Mouse (Mus musculus) testis, adult 2 months (tissue): Measurements from ENCODE around the gene Ahdc1. TPM values are rescaled to one million over a fixed set of nuclear protein-coding genes. Genes with fewer than 3 reads are reported as not detected.

Experiments
- H3K27ac ChIP-seq: fragments of 200-500 bp; 2 replicates; pipeline ENCODE4 v1.5.1; 2012; ENCODE audit warnings: low read depth, low read length; ENCODE audit not compliant: control insufficient read depth, insufficient read depth
- H3K27me3 ChIP-seq: fragments of 200-500 bp; 2 replicates; pipeline ENCODE4 v1.6.1; 2012; ENCODE audit warnings: mild to moderate bottlenecking, low read length, moderate library complexity; ENCODE audit not compliant: control insufficient read depth, insufficient read depth
- H3K36me3 ChIP-seq: fragments of 200-500 bp; 2 replicates; pipeline ENCODE4 v1.6.1; 2012; ENCODE audit warnings: mild to moderate bottlenecking, low read length; ENCODE audit not compliant: control insufficient read depth, insufficient read depth
- H3K4me1 ChIP-seq: fragments of 200-500 bp; 2 replicates; pipeline ENCODE4 v1.6.1; 2012; ENCODE audit warnings: low read length; ENCODE audit not compliant: control insufficient read depth, insufficient read depth
- H3K4me3 ChIP-seq: fragments of 200-500 bp; 2 replicates; pipeline ENCODE4 v1.5.1; 2012; ENCODE audit warnings: low read depth, mild to moderate bottlenecking, low read length, moderate library complexity, mixed read lengths; ENCODE audit not compliant: control insufficient read depth
- CTCF ChIP-seq: fragments of 200-500 bp; IDR thresholded peaks from 2 replicates; pipeline ENCODE4 v1.5.1; 2012; ENCODE audit warnings: low read depth, mild to moderate bottlenecking, inconsistent platforms, low read length, moderate library complexity; ENCODE audit not compliant: control insufficient read depth, insufficient read depth, insufficient replicate concordance
- POLR2A ChIP-seq: fragments of 200-500 bp; IDR thresholded peaks from 2 replicates; pipeline ENCODE4 v1.6.1; 2012; ENCODE audit warnings: low read depth, mild to moderate bottlenecking, inconsistent platforms, low read length, moderate library complexity; ENCODE audit not compliant: control insufficient read depth
- polyA plus RNA-seq: library from polyadenylated mRNA; depleted of rRNA; stranded (reverse); fragments of >200 nt; gene quantifications from 2 replicates; pipeline ENCODE4 v1.2.3, GENCODE M21; 2012

The Ahdc1 gene
- polyA plus RNA-seq, 1 experiment, result 65.0 TPM

DNA sequence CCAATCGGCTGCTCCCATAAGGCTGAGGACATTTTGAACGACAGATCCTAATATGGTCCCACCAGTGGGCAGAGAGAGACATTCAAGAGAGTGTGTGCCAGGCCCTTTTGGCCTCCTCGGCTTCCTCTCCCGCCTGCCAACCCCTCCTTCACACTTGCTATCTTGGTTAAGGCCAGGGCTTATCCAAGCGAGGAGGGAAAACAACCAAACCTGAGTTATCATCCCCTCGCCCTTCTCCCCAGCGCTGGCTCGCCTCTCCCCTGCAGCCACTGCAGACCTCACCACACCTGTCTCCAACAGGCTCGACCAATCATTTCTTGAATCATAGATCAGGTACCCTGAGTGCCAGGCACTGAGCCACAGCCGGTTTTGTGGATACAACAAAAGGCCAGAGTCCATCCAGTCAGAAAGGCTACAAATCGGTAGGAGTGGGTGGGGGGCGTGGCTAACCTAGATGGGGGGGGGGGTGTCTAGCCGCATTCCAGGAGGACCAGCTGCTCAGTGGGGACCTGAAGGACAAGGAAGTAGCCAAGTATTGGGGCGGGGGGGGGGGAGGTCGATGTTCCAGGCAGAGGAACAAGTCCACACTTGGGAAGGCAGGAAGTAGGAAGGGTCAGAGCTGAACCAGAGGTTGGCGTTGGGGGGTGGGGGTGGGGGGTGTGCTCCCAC, 92.6 kb downstream of the Ahdc1 start:
- no peaks in the 10 kb centered on the region for H3K36me3 ChIP-seq
- peak overlapping the region; percentile 42 for H3K27ac ChIP-seq
- H3K4me3 ChIP-seq, result no peak overlapping the region; the same call in 1 of the 2 replicates
- H3K4me1 ChIP-seq, result peaks cover 13% of the 10 kb centered on the region
- TF ChIP-seq POLR2A, result no peak
- TF ChIP-seq CTCF, result no peak
- H3K27me3 ChIP-seq, result no peaks in the 10 kb centered on the region

DNA sequence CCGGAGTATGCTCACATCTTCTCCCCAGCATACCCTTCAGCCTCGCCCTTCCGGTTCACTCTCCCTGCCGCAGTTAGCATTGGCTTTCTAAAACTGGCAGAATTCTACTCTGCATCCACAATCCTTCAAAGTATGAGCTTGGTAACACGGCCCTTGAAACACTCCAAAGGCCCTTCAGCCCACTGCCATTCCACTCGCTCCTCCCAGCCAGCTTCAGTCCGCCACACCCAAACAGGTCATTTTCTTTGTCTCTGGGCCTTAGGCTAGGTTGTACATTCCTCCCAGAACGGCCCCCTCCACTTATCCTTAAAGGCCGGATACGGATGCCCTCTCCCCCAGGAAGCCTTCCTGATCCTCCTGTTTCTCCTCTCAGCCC, 93.1 kb downstream of the Ahdc1 start:
- Histone ChIP-seq H3K4me3 (no peak overlapping the region; the same call in 1 of the 2 replicates), H3K27ac (peak overlapping the region; percentile 32)
- TF ChIP-seq CTCF (no peak), POLR2A (0 out of 2 replicates have a peak, but pooled peaks have one; percentile 20)

DNA sequence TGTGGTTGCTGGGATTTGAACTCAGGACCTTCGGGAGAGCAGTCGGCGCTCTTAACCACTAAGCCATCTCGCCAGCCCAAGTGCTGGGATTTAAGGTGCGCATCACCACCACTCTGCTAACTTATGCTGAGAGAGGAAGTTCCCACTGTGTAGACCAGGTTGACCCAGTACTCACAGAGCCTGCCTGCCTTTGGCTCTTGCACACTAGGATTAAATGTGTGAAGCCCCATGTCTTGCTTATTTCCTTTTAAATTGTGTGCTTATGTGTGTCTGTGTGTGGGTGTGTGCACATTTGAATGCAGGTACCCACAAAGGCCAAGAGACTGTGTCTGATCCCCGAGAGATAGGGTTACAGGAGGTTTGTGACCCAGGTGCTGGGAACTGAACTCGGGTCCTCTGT, 95.6 kb downstream of the Ahdc1 start:
- TF ChIP-seq POLR2A (no peak), CTCF (no peak)
- Histone ChIP-seq H3K4me1 (peaks cover 14% of the 10 kb centered on the region), H3K27ac (no peak overlapping the region), H3K27me3 (no peaks in the 10 kb centered on the region), H3K4me3 (no peak overlapping the region), H3K36me3 (no peaks in the 10 kb centered on the region)

More for the DNA sequence above, 93.1 kb downstream of the Ahdc1 start:
- no peaks in the 10 kb centered on the region for H3K36me3 ChIP-seq
- H3K27me3 ChIP-seq, result no peaks in the 10 kb centered on the region
- peaks cover 14% of the 10 kb centered on the region for H3K4me1 ChIP-seq

DNA sequence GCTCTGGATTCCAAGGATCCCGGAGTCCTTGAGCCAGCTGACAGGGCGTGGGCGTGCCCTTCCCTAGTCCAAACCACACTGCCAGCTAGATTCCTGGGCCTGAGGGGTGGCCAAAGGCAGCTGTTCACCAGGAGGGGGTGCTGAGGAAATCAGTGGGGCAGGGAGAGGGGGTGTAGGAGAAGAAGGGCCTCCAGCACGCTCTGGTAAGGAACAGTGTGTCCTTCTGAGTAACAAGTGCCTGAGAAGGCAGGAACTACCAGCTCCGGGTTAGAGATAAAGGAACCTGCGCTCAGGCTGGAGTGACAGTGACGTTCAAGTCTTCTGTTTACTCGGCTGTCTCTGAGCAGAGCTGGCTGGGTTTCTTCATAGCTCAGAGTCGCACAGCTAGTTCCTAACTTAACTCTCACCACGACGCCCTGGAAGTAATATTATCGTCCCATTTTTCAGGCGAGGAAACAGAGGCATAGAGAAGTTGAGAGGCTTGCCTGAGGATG, 96.8 kb downstream of the Ahdc1 start:
- Histone ChIP-seq H3K4me1 (peaks cover 14% of the 10 kb centered on the region), H3K4me3 (no peak overlapping the region), H3K36me3 (no peaks in the 10 kb centered on the region), H3K27me3 (no peaks in the 10 kb centered on the region), H3K27ac (peak overlapping the region; percentile 89)
- peak; percentile 14; the same call in 1 of the 2 replicates for TF ChIP-seq CTCF
- TF ChIP-seq POLR2A, result no peak

DNA sequence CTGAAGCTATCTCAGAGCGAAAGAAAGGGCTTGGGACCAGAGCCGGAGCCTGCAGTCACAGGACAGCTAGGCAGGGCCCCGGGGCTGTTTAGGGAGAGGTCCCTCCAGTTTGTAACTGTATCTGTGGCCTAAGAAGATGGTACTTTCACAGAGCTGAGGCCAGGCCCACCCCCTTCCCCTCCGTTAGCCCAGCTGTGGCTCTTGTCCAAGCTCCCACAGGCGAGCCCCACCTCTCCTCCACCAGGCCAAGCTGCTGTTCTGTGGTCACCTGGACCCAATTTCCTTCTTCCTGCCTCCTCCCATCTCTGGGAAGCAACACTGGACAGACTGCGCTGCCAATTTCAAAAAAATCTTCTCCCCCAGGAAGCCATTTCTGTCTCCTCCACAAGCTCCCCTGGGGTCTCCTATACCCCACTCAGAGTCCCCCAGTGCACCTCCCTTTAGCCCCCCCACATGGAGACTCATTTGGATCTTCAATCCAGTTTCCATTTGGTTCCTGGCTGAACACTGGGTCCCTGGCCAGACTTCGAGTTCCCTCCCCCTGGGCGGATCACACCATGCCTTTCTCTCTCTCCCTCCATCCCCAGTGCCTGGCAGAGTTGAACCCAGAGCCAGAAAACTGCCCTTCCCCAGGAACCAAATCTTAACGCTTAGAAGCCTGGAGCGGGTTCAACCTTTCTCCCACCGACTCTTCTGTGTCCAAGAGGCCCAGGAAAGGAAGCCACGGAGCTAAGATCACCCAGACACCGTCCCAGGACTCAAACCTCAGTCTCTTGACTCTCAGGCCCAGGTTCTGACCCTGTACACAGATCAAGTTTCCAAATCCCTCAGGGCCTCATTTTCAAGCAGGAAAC, 97.6 kb downstream of the Ahdc1 start:
- peak overlapping the region; percentile 89 for H3K27ac ChIP-seq
- H3K4me3 ChIP-seq, result no peak overlapping the region
- H3K27me3 ChIP-seq, result no peaks in the 10 kb centered on the region
- H3K36me3 ChIP-seq, result no peaks in the 10 kb centered on the region
- no peak for TF ChIP-seq CTCF
- TF ChIP-seq POLR2A, result 0 out of 2 replicates have a peak, but pooled peaks have one; percentile 15
- peaks cover 10% of the 10 kb centered on the region for H3K4me1 ChIP-seq

DNA sequence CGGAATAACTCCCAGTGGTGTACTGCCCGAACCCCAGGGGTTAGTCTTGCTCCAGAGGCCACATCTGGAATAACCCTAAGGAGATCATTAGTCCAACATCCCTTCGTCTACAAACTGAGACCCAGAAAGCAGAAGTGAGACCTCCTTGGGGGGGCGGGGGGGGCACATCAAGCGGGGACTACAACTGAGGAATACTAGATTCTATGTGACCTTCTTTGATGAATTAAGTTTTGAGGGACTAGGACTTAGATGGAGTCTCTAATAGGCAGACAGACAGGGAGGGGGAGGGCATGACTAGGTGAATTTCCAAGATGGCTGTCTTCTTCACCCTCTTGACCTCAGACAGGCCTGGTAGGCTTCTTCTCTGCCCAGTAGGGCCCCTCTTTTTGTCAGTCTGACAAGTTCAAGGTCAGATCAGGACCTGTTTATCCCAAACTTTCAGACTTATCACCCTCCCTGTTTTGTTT, 98.3 kb downstream of the Ahdc1 start:
- Histone ChIP-seq H3K36me3 (no peaks in the 10 kb centered on the region), H3K4me1 (peaks cover 5% of the 10 kb centered on the region), H3K27me3 (no peaks in the 10 kb centered on the region), H3K4me3 (no peak overlapping the region), H3K27ac (no peak overlapping the region; the same call in 1 of the 2 replicates)
- TF ChIP-seq POLR2A (no peak), CTCF (no peak)
